Mouse (Mus musculus) lung, postnatal 0 days (tissue): ENCODE data around the gene F9.

ENCODE experiments used
- CTCF ChIP-seq: IDR thresholded peaks from 2 replicates; pipeline ENCODE4 v1.5.1; 2016; ENCODE audit warnings: antibody characterized with exemption, mild to moderate bottlenecking
- EP300 ChIP-seq: IDR thresholded peaks from 2 replicates; pipeline ENCODE4 v1.6.1; 2016; ENCODE audit warnings: antibody characterized with exemption, mild to moderate bottlenecking, control low read depth

GRCm38 (mm10) chrX:60001461-60001860 lies 2.2 kb downstream of the F9 start:
- TF ChIP-seq CTCF (no peak), EP300 (no peak)
